Mouse (Mus musculus): ENCODE results near the gene Hrct1.
A peak's percentile ranks its signal among the peaks of the same experiment; 100 is the strongest.

The Hrct1 gene

DNA sequence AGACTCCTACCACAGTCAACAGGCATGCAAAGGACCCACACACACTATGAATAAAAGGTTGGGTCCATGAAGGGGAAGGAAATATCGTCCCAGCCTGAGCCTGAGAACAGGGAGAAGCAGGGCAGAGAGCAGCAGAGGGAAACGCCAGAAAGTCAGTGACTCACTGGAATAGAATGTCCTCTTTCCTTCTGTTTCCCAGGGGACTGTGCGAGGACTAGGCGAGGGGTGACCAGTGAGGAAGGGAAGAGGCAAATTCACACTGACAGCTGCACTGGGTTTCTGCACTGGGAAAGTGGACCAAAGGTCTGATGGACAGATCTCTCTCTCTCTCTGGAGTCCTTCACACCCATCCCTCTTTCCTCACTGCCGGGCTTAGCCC lies 1.6 kb downstream of the Hrct1 start:
- no peak for DNase-seq (ENCODE audit: low spot score)

GRCm38 (mm10) chr4:43729126-43729525 lies 2.1 kb downstream of the Hrct1 start:
- DNase-seq (ENCODE audit: low spot score), result no peak

DNA sequence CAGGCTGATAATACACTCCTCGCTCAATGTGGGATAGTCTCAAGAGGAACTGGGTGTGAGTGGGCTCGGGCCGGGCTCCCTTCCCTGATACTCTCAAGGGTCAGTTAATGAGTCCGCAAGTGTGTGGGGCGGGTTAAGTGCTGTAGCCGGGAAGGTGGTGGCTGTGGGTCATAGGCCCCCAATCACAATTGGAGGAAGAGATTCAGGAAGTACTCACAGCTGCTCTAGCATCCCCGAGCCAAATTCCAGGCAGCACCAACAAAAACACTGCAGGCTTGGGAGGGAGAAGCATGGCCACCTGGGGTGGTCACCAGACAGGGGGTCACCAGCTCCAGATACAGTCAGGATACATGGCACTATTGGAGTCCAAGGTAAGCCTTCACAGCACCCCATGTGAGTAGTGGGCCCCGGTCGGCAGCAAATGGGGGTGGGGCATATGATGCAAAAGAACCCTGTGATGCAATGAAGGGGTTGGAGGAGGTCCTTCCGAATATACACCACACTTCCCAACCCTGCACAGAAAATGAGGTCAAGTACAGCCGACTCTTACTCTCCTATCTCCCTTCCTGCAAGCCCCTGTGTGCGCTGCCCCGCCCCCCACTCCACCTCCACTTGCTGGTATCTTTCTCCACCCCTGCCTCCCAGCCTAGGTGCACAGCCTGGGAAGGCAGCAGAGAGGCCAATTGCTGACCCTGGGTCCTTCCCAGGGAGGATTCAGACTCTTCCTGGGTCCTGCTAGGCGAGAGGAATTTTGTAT lies 3.0 kb downstream of the Hrct1 start, which contains the start of gene Spaar:
Spaar (plus strand) TSS at position 241 of the 757 bp plus-strand sequence.
- no peak for DNase-seq (ENCODE audit: low spot score)

DNA sequence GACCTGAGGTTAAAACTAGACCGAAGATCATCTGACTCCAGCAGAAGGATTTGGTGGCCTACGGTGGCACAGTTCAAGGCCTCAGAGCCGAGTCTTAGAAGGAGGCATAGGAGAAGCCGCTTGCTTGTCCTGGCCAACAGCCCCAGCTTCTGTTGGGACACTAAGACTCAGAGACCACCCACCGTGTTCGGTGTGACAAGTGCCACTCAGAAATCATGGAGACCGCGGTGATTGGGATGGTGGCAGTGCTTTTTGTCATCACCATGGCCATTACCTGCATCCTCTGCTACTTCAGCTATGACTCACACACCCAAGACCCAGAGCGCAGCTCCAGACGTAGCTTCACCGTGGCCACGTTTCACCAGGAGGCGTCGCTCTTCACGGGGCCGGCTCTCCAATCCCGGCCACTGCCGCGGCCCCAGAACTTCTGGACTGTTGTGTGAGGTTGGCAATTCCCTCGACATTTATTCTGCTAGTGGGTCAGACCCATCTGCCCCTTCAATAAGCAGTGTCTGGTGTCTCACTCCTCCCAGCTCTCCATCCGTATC lies 3.8 kb downstream of the Hrct1 start:
- no peak for DNase-seq (ENCODE audit: low spot score)

- no peak for DNase-seq (ENCODE audit: low spot score)
These were observed 5.2 kb downstream of the Hrct1 start for GRCm38 (mm10) chr4:43732171-43732570.

DNA sequence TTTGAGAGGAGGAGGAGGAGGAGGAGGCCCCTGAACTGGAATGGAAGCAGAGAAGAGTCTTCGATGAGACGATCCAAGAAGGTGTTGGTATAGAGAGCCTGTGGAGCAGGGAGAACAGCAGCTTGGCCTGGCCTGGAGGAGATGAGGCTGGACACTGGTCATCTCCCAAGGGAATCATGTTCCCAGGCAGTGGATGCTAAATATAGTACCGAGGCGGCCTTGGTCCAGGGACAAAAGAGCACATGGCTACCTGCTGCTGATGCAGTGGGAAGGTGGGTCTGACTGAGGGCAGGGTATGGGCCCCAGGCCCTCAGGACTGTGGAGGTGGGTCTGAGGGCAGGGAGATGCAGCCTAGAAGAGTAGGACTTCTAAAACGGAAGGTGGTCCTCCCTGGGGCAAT lies 6.2 kb downstream of the Hrct1 start:
- DNase-seq (ENCODE audit: low spot score), result no peak

- DNase-seq (ENCODE audit: low spot score), result no peak
These were observed 10.2 kb downstream of the Hrct1 start for GRCm38 (mm10) chr4:43737144-43737543.

- no peak for DNase-seq (ENCODE audit: low spot score)
These were observed 12.1 kb downstream of the Hrct1 start for GRCm38 (mm10) chr4:43738989-43739674.

GRCm38 (mm10) chr4:43741526-43741925 lies 14.5 kb downstream of the Hrct1 start:
- peak; percentile 72 for DNase-seq (ENCODE audit: low spot score)

DNA sequence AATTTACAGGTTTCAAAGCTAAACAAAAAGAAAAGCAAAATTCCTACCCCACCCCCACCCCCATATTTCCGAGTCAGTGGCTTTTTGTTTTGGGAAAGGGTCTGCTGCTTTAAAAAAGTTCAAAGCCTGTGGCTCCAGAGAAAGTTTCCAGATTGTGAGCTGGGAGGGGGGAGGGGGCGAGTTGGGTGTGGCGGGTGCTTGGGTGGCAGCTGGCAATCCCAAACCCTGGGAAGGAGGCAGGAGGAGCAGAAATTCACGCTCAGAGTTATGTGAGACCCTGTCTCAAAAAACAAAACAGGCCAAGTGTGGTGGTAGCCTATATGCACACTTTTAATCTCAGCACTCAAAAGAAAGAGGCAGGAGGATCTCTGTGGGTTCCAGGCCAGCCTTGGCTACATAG lies 15.6 kb downstream of the Hrct1 start:
- no peak for DNase-seq (ENCODE audit: low spot score)

DNA sequence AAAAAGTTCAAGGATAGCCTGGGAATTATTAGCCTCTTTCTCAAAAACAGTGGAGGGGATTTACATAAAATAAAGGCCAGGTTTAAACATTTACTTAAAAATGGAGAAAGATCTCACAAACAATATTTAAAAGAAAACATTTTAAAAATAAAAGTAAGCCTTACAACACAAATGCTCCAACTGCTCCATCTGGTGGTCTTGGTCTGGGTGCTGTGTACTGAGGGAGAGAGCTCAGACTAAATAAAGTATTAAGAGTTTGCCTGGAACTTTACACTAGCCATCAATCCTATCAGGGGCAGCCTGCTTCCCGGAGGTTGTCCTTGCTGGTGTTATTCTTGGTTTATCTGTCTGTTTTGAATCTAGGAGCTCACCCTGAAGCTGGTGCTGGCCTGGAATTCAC lies 16.1 kb downstream of the Hrct1 start:
- no peak for DNase-seq (ENCODE audit: low spot score)

DNA sequence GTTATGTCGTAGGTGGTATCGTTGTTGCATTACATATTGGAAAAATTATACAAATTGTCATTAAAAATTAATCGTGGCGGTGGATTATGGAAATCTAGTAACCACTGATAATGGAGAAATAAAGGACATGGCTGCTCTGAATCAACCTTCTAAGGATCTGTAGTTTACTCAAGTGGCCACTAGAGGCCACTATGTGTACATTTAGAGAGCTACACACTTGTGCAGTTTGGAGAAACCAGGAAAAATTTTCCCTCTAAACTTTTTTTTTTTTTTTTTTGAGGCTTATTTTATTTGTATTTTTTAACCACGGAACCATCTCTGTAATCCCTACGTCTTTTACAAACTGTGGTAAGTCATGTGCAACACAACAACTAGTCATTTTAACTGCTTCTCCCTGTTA lies 18.2 kb downstream of the Hrct1 start:
- no peak for DNase-seq (ENCODE audit: low spot score)

DNA sequence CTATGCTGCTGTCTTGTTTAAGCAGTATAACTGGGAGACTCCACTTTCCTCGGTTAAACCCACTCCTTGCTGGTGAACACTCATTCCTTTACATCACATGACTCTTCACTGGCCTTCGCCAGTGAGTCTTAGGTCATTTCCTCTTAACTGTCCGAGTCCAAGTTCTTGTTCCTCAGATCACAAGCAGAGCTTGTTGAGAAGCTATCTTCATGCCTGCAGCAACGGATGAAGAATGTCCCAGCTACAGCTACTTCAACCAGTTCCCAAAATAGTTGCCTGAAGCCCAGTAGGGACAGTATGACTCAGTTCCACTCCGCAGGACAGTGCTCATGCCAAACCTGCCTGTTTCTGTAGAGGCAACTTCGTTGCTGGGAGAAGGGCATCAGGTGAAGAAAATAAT lies 30.2 kb downstream of the Hrct1 start:
- no peak for DNase-seq (ENCODE audit: low spot score)

DNA sequence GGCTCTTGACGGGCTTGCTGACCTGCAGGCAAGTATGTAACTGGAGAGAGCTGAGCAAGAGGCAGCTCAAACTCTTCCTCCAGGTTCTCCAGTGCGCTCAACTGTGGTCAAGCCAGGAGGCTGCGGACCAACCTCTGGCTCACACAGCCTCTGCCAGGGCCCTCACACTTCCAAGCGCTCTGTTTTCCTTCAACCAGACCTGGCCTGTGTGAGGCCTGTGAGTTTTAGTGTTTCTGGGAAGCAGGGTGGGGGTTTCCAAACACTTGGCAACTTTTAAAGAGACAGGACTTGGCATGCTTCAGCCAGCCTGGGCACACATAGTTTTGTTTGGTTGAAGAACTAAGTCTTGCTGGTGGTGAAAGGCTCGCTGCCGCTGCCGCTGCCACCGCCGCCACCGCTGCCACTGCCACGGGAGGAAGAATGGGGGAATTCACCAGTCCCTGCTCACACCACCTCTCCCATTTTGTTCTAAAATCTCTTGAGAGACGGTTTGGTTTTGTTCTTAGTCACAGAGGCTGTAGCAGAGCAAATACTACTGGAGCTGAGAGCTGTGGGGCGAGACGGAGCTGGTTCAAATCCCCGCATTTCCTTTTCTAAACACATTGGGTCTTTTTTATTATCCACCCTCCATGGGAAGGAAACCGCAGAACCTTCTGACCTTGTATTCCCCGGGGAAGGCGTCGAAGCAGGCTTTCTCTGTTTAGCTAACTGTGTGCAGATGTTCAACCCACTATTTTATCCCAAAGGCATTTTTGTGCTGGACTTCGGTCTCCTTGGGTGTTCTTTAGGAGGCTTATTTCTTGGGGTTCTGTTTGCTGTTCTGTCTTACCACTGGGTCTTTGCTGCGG lies 32.8 kb downstream of the Hrct1 start:
- no peak for DNase-seq (ENCODE audit: low spot score)

DNA sequence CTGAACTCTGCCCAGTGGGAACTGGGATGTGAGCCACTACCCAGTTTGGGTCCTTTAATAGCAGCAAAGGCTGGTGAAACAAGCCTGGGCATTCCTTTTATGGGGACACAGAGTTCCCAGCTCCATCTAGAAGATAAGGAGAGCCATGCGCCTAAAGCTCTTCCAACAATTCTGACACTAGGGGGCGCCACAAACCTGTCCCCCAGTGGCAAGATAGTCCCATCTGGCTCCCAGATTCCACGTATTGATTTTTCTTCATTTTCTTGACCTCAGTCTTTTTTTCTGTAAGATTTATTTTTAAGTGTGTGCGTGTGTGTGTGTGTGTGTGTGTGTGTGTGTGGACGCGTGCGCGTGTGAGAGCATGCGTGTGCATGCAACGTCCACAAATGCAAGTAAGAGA lies 33.5 kb downstream of the Hrct1 start:
- peak; percentile 56 for DNase-seq (ENCODE audit: low spot score)

GRCm38 (mm10) chr4:43761336-43761735 lies 34.3 kb downstream of the Hrct1 start:
- no peak for DNase-seq (ENCODE audit: low spot score)

- DNase-seq (ENCODE audit: low spot score), result no peak
These were observed 36.4 kb downstream of the Hrct1 start for GRCm38 (mm10) chr4:43763410-43763809.

GRCm38 (mm10) chr4:43768341-43768740 lies 41.4 kb downstream of the Hrct1 start:
- DNase-seq (ENCODE audit: low spot score), result no peak

DNA sequence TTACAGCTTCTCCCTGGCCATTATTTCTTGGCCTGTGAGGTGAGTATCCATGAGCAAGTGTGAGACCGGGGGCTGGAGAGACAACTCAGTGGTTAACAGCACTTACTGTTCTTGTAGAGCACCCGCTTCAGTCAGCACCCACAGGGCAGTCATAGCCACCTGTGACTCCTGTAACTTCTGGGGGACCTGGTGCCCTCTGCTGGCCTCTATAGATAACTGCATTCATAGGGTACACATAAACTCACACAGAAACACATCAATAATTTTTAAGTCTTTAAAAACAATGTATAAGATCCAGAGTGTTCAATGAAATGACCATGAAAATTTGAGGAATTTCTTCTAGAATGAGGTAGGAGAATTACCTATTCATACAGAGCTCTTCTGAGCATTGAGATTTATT lies 42.4 kb downstream of the Hrct1 start:
- no peak for DNase-seq (ENCODE audit: low spot score)

DNA sequence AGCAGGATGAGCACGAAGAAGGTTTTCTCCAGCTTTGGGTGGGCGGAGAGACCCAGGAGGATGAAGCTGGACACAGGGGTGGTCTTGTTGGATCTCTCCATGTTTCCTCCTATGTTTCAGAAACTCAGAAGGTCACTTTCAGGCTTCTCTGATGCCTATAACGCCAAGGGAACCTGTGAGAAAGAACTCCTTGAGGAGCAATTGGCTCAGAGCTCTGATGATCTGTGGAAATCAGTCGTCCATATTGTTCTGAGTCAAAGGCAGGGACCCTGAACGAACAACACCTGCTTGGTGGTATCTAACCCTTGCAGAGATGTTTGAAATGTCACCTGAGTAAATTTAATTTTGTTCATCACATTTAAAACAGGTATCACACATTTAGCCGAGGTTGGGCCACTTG lies 43.9 kb downstream of the Hrct1 start, which contains the start of gene Olfr159:
Olfr159 (minus strand) TSS at position 101 of the 400 bp plus-strand sequence.
- no peak for DNase-seq (ENCODE audit: low spot score)

- DNase-seq (ENCODE audit: low spot score), result peak; percentile 57
These were observed 44.6 kb downstream of the Hrct1 start for GRCm38 (mm10) chr4:43771626-43772025.

GRCm38 (mm10) chr4:43772304-43772703 lies 45.3 kb downstream of the Hrct1 start:
- no peak for DNase-seq (ENCODE audit: low spot score)

All from testis, postnatal 14 days (tissue).